Mouse (Mus musculus) brain, embryonic 14.5 days (tissue): ENCODE data around the gene Grk1. TPM values are rescaled to one million over a fixed set of nuclear protein-coding genes. Genes with fewer than 3 reads are reported as not detected.
A peak's percentile ranks its signal among the peaks of the same experiment; 100 is the strongest.

ENCODE experiments used
- DNase-seq: peaks from one replicate; pipeline ENCODE4 v3.0.0-alpha.2; 2011; ENCODE audit warnings: low read depth
- CTCF ChIP-seq: fragments of 200-500 bp; IDR thresholded peaks from 2 replicates; pipeline ENCODE4 v1.5.1; 2012; ENCODE audit warnings: inconsistent platforms, mild to moderate bottlenecking, moderate library complexity, borderline replicate concordance; ENCODE audit not compliant: insufficient read depth, insufficient read length; ENCODE audit errors: extremely low read depth
- POLR2A ChIP-seq: fragments of 200-500 bp; IDR thresholded peaks from 2 replicates; pipeline ENCODE4 v1.6.1; 2012; ENCODE audit warnings: mild to moderate bottlenecking, inconsistent platforms, borderline replicate concordance; ENCODE audit not compliant: poor library complexity, insufficient read depth, insufficient read length, severe bottlenecking; ENCODE audit errors: extremely low read depth
- polyA plus RNA-seq: library from polyadenylated mRNA; depleted of rRNA; stranded (reverse); fragments of >200 nt; gene quantifications from 2 replicates; pipeline ENCODE4 v1.2.3, GENCODE M21; 2012

Grk1 gene
- polyA plus RNA-seq, 1 experiment = 0.10 TPM

DNA sequence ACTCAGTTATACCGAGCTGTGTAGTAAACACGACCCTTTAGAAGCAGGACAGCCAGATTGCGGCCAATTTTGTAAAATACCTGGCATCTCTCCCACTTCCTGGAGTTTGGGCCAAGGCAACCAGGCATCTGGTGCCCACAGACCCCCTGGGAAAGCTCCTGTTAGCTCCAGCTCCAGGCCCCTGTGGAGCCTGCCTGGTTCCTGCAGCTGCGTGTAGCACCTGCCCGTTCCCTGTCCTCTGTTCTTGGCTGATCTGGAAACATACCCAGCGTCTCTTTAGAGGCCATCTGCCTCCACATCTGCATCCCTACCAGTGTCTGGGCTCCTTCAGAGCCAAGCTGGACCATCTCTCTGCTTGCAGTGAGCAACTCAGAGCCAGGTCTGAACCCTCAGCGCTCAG lies 25.5 kb downstream of the Grk1 start:
- no peak for TF ChIP-seq POLR2A
- TF ChIP-seq CTCF = no peak
- peak; percentile 24 for DNase-seq

DNA sequence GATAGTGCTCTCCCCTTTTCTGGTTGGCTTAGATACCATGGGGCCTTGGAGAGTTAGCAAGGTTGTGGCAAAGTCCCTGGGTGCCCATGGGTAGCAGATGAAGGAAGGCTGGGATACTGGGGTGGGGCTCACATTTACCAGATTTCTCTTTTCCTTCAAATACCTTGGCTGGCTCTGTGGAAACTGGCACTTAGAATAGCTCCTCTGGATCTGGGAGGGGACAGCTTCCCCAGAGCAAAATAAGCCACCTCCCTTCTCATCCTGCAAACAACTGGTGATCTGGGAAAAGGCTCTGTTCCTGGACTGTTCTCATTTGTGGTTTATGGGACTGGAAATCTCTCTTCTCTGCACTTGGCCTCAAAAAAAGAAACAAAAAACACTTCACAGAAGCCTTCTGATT lies 26.0 kb downstream of the Grk1 start:
- TF ChIP-seq POLR2A (no peak), CTCF (no peak)
- no peak for DNase-seq

DNA sequence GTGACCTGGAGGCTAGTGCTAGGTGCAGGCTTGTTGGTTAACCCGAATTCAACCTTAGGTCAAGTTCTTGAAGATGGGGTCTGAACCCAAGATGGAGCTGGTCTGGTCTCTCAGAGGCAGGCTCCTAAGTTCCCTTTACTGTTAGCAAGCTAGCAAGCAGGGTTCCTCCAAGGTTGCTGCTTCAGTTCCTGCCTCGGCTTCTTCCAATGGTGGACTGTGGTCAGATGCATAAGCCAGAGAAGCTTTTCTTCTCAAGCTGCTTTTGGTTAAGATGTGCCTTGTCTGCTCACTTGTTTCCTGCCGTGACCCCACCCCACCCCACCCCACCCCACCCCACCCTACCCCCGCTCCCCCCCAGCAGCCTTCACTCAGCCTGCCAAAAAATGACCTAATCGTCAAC lies 28.2 kb downstream of the Grk1 start:
- no peak for DNase-seq
- no peak for TF ChIP-seq CTCF
- TF ChIP-seq POLR2A = no peak

DNA sequence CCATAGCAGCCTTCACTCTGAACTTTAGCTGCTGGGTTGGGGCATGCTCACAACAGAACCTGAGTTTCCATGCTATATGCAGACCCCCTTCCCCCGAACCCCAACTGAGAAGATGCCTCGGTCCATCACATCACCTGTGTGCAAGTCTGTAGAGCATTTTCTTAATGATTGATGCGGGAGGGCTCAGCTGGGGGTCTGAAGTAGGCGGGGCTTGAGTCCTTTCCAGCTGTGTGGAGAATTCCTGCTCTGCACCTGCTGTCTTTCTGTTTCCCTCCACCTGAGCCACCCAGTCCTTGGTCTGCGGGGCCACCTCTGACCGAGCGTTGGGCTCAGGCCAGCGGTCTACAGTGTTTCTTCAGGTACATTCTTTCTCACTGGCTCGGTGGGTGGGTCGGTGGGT lies 30.0 kb downstream of the Grk1 start, which contains the start of gene Tmem255b:
Tmem255b (plus strand) TSS at position 301 of the 400 bp plus-strand sequence.
- DNase-seq = no peak
- TF ChIP-seq CTCF (no peak), POLR2A (no peak)

DNA sequence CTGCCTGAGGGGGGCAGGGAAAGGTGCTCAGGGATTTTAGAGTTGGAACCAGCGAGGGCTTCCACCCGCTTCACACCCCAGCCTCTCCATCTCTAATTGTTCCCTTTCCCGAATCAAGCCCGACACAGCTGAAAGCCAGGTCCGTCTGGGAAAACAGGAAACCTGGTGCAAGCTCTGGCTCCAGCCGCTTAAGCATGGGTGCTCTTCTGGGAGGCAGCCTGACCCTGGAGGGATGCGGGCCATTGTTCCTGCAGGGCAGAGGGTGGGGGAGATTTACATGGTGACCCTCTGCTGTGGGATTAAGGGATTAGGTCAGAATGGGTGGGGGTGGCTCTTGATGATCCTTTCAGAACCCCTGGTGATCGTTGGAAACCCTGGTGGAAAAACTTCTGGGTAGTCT lies 31.2 kb downstream of the Grk1 start:
- no peak for TF ChIP-seq CTCF
- no peak for TF ChIP-seq POLR2A
- no peak for DNase-seq

DNA sequence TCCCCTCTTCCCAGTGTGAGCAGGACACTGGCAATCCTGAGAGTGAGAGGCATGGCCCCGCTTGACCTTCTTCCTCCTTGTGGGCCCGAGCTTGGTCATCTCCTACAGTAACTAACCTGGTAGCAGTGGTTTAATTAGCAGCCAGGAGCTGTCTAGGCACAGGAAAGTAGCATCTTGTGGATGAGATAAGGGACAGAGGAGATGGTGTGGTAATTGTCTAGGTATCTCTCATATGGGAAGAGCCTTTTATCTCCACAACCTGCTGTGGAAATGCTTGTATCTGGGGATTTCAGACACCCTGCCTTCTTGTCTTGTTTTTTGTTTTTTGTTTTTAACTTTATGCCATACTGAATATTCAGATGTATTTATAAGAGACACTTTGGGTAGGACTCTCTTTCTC lies 32.6 kb downstream of the Grk1 start:
- no peak for DNase-seq
- no peak for TF ChIP-seq CTCF
- no peak for TF ChIP-seq POLR2A

DNA sequence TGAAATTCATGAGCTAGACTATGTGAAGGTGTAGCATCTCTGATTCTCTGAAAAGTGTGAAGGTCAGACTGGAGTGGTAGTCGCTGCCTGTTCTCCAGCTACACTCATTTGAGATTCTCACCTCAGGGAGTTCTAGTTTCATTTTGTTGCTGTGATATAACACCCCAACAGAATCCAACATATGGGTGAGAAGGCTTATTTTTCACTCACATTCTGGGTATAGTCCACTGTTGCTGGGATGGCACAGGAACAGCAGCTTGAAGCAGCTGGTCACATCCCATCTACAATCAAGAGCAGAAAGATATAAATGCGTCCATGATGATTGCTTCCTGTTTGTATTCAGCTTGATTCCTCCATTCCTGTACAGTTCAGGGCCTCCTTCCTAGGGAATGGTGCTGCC lies 37.3 kb downstream of the Grk1 start:
- TF ChIP-seq CTCF = no peak
- TF ChIP-seq POLR2A = no peak
- no peak for DNase-seq

DNA sequence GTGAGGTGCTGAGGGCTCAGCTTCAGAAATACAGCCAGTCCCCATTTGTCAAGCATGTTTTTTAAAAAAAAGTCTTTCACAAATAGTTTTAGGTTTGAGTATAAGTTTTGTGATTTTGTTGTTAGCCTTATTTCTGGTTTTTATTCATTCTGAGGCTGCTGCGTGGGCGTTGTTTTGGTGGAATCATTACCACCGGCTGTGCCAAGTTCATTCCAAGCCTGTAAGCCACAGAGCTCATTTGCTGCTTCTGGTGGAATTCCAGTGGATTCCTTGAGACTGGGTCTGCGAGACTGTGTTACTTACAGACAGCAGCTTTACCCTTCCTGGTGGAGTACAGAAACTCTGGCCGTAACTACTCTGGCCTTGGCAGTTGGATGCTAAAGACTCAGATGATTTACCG lies 41.6 kb downstream of the Grk1 start:
- DNase-seq = no peak
- no peak for TF ChIP-seq POLR2A
- TF ChIP-seq CTCF = no peak

DNA sequence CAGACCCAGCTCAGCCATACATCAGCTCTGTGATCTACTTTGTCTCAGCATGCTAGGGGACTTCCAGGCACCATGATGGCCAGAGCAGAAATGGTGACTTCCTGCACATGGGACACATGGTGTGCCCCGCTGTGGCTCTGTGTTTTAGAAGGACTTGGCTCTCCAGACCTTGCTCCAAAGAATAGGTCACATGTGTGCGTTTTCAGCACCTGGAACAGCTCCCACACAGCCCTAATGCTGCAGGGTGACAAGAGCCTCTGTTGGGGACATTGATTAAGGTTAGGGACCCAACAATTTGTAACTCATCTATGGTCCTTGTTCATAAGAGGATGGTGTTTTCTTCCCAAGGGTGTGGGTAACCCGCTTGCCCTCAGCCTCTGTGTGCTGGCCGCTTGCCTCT lies 43.3 kb downstream of the Grk1 start:
- DNase-seq = peak; percentile 8
- TF ChIP-seq POLR2A (no peak), CTCF (no peak)

DNA sequence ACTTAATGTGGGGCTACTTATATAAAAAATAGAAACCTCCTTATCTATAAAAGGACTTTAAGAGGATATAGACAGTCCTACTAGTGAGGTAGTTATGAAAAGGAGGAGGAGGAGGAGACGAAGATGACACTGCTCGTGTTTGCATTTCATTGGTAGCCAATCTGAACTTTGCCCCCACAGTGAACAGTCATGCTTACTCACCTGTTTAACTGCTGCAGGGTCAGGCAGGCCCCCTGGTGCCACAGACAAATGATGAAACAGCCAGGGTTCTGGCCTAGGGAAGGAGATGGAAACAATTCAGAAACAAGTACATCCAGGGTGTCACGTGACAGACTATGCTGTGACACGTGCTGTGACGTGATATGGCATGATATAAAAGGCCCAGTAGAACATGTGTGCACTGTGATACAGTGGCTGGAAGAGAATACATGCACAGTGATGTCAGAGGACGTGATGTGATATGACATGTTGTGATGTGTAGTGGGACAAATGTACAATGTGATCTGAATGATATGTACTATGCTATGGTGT lies 46.9 kb downstream of the Grk1 start:
- TF ChIP-seq POLR2A (no peak), CTCF (no peak)
- no peak for DNase-seq

DNA sequence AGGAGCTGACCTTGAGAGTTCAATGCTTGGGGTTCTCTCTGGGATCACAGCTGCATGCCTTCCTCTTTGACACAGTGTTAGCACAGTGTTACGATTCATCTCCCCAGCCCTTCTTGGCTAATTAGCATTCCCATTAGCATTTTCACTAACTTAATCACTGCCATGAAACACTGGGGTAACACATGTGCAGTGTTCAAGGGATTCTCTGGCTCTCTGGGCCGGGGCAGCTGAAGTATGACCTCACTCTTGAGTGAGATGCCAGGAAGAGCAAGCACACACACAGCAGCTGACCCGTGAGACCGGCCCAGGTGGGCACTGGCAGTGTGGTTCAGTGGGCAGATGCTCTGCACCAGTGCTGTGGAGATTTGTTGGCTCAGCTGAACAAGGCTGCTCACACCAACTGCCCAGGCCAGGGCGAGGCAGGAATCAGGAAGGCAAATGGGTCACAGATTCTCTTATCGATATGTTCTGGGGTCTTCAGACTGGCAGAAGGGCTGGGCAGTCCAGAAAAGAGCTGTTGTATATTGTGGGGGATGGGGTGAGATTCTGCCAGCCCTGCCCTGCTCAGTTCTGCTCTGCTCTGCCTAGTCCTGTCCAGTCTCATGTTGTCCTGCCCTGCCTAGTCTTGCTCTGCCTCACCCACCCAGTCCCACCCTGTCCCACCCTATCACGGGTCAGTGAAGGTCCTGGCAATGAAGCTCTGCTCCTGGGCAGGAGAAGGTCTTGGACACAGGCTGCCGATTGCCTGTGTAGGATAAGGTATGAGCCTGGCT lies 49.6 kb downstream of the Grk1 start:
- peak; percentile 85 for DNase-seq
- TF ChIP-seq CTCF (no peak), POLR2A (no peak)

DNA sequence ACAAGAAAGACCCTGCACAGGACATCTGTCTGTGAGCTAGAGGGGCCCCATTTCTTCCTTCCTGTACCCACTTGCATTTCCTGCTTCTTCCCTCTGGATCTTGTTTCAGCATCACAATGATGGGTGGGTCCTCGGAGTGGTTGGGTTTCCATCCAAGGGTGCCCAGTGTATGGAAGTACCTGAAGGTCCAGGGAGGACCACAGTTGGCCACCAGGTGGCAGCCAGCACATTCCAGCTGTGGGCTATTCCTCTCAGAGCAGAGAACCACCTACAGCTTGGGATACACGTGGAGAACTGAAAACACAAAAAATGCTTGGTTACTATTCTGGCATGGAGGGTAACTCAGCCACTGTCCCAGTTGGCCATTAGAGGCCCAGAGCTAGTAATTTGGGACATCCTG lies 50.4 kb downstream of the Grk1 start:
- peak; percentile 60 for DNase-seq
- TF ChIP-seq CTCF = peak; percentile 79
- TF ChIP-seq POLR2A = no peak
